Mouse (Mus musculus): ENCODE results near the gene Rbfox1.

Gene Rbfox1

GRCm38 (mm10) chr16:7146454-7146853, 1261.3 kb downstream of the Rbfox1 start:
- no peak for DNase-seq (ENCODE audit: low read depth, low spot score)

- no peak for DNase-seq (ENCODE audit: low read depth, low spot score)
Measured at GRCm38 (mm10) chr16:7147884-7148283, 1262.7 kb downstream of the Rbfox1 start.

- DNase-seq (ENCODE audit: low read depth, low spot score), result no peak
Measured at GRCm38 (mm10) chr16:7149106-7149899, 1264.1 kb downstream of the Rbfox1 start.

- no peak for DNase-seq (ENCODE audit: low read depth, low spot score)
Measured at GRCm38 (mm10) chr16:7150201-7150791, 1265.1 kb downstream of the Rbfox1 start.

GRCm38 (mm10) chr16:7152401-7152800, 1267.2 kb downstream of the Rbfox1 start:
- DNase-seq (ENCODE audit: low read depth, low spot score), result no peak

GRCm38 (mm10) chr16:7154671-7155070, 1269.5 kb downstream of the Rbfox1 start:
- no peak for DNase-seq (ENCODE audit: low read depth, low spot score)

- DNase-seq (ENCODE audit: low read depth, low spot score), result no peak
Measured at GRCm38 (mm10) chr16:7158856-7159826, 1274.0 kb downstream of the Rbfox1 start.

- DNase-seq (ENCODE audit: low read depth, low spot score), result no peak
Measured at GRCm38 (mm10) chr16:7159827-7160217, 1274.7 kb downstream of the Rbfox1 start.

GRCm38 (mm10) chr16:7162168-7162567, 1277.0 kb downstream of the Rbfox1 start:
- DNase-seq (ENCODE audit: low read depth, low spot score), result no peak

GRCm38 (mm10) chr16:7163688-7164087, 1278.5 kb downstream of the Rbfox1 start:
- no peak for DNase-seq (ENCODE audit: low read depth, low spot score)

- no peak for DNase-seq (ENCODE audit: low read depth, low spot score)
Measured at GRCm38 (mm10) chr16:7164153-7164737, 1279.1 kb downstream of the Rbfox1 start.

GRCm38 (mm10) chr16:7175960-7176359, 1290.8 kb downstream of the Rbfox1 start:
- no peak for DNase-seq (ENCODE audit: low read depth, low spot score)

GRCm38 (mm10) chr16:7187788-7188187, 1302.6 kb downstream of the Rbfox1 start:
- no peak for DNase-seq (ENCODE audit: low read depth, low spot score)

GRCm38 (mm10) chr16:7193535-7193934, 1308.4 kb downstream of the Rbfox1 start:
- DNase-seq (ENCODE audit: low read depth, low spot score), result no peak

- DNase-seq (ENCODE audit: low read depth, low spot score), result no peak
Measured at GRCm38 (mm10) chr16:7197953-7198352, 1312.8 kb downstream of the Rbfox1 start.

- DNase-seq (ENCODE audit: low read depth, low spot score), result no peak
Measured at GRCm38 (mm10) chr16:7200239-7200638, 1315.1 kb downstream of the Rbfox1 start.

GRCm38 (mm10) chr16:7201816-7202215, 1316.7 kb downstream of the Rbfox1 start:
- no peak for DNase-seq (ENCODE audit: low read depth, low spot score)

- no peak for DNase-seq (ENCODE audit: low read depth, low spot score)
Measured at GRCm38 (mm10) chr16:7206116-7206900, 1321.2 kb downstream of the Rbfox1 start.

- DNase-seq (ENCODE audit: low read depth, low spot score), result no peak
Measured at GRCm38 (mm10) chr16:7207599-7207998, 1322.4 kb downstream of the Rbfox1 start.

- DNase-seq (ENCODE audit: low read depth, low spot score), result no peak
Measured at GRCm38 (mm10) chr16:7212756-7213155, 1327.6 kb downstream of the Rbfox1 start.

GRCm38 (mm10) chr16:7223265-7223664, 1338.1 kb downstream of the Rbfox1 start:
- no peak for DNase-seq (ENCODE audit: low read depth, low spot score)
